Mouse (Mus musculus) intestine, embryonic 14.5 days (tissue): ENCODE data around the gene Pnkd. TPM values are rescaled to one million over a fixed set of nuclear protein-coding genes. Genes with fewer than 3 reads are reported as not detected.
A peak's percentile ranks its signal among the peaks of the same experiment; 100 is the strongest.

Source experiments
- ATAC-seq: fragments of 200-750 bp; cut with Nextera tagmentation; replicated peaks from 2 replicates; pipeline ENCODE4 v1.8.0; 2017; ENCODE audit warnings: low read depth, moderate number of reproducible peaks, moderate TSS enrichment, moderate library complexity; ENCODE audit not compliant: low FRiP score, low TSS enrichment
- DNase-seq: peaks from one replicate; pipeline ENCODE4 v3.0.0-alpha.2; 2018; ENCODE audit warnings: low spot score
- H3K27ac ChIP-seq: fragments of 300-500 bp; sonication (generic); 2 replicates; pipeline ENCODE4 v1.5.1; 2014; ENCODE audit warnings: low read depth, mild to moderate bottlenecking, control low read depth
- H3K27me3 ChIP-seq: fragments of 300-500 bp; sonication (generic); replicated peaks from 2 replicates; pipeline ENCODE4 v1.6.1; 2014; ENCODE audit warnings: low read length, control low read depth; ENCODE audit not compliant: control insufficient read depth, insufficient read depth
- H3K36me3 ChIP-seq: fragments of 300-500 bp; sonication (generic); 2 replicates; pipeline ENCODE4 v1.6.1; 2014; ENCODE audit warnings: low read length, control low read depth; ENCODE audit not compliant: control insufficient read depth, insufficient read depth
- H3K4me1 ChIP-seq: fragments of 300-500 bp; sonication (generic); replicated peaks from 2 replicates; pipeline ENCODE4 v1.6.1; 2014; ENCODE audit warnings: low read length, control low read depth, mixed read lengths; ENCODE audit not compliant: control insufficient read depth, insufficient read depth
- H3K4me2 ChIP-seq: fragments of 300-500 bp; sonication (generic); 2 replicates; pipeline ENCODE4 v1.6.1; 2014; ENCODE audit warnings: low read length
- H3K4me3 ChIP-seq: fragments of 300-500 bp; sonication (generic); 2 replicates; pipeline ENCODE4 v1.5.1; 2014; ENCODE audit warnings: low read depth, low read length, control low read depth, mixed read lengths
- H3K9ac ChIP-seq: fragments of 300-500 bp; sonication (generic); 2 replicates; pipeline ENCODE4 v1.6.1; 2014; ENCODE audit warnings: mild to moderate bottlenecking, low read length
- H3K9me3 ChIP-seq: fragments of 300-500 bp; sonication (generic); 2 replicates; pipeline ENCODE4 v1.6.1; 2016; ENCODE audit warnings: low read length, control low read depth; ENCODE audit not compliant: control insufficient read depth
- whole genome bisulfite sequencing: fragments of 180-500 bp; shearing (Covaris S2); extraction: QIAGEN DNeasy Blood & Tissue Kit; methylation state at CpG from one replicate; pipeline ENCODE4 v1.1.7; 2014; 5-methylcytosine and 5-hydroxymethylcytosine counted together
- polyA plus RNA-seq: library from polyadenylated mRNA; unstranded; fragments of >200 nt; fragmentation: Nextera tagmentation; extraction: Ambion mirVana; gene quantifications from 2 replicates; pipeline ENCODE4 v1.2.1, GENCODE M21; 2014

Gene Pnkd
- polyA plus RNA-seq, 1 experiment from 2014 or later = 142 TPM

- no peak overlapping the region for H3K9ac ChIP-seq
- H3K9me3 ChIP-seq = no peaks in the 10 kb centered on the region
- WGBS = 68% methylated on average over 2 of the region's 2 CpGs
- H3K4me3 ChIP-seq = no peak overlapping the region
- 0 out of 2 replicates have a peak overlapping the region, but pooled peaks have one; percentile 4 for H3K27ac ChIP-seq
- H3K4me1 ChIP-seq = peaks cover 24% of the 10 kb centered on the region
- H3K4me2 ChIP-seq = no peak overlapping the region
- no peak for DNase-seq
- H3K36me3 ChIP-seq = peaks cover 70% of the 10 kb centered on the region
- H3K27me3 ChIP-seq = no peaks in the 10 kb centered on the region
- ATAC-seq = no peak
Measured at GRCm38 (mm10) chr1:74289740-74290139, 5.0 kb downstream of the Pnkd start.

DNA sequence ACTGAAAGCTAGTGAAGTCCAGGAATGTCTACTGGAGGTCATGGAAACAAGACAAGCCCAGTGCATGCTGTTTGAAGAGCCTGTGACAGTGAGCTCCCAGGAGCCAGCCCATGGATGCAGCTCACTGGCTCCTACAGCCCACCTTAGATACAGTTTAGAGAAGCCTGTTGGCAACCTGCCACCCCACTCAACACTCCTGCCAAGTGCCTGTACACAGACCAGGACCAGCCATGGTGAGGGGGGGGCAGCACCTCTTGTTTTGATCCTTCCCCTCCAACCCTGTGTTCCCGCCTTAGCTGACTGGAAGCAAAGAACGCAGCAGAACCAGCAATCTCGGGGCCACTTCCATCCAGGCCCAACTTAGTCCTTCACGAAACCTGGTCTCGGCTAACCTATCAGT is 5.4 kb downstream of the Pnkd start:
- H3K9ac ChIP-seq = no peak overlapping the region
- H3K27me3 ChIP-seq = no peaks in the 10 kb centered on the region
- H3K27ac ChIP-seq = peak overlapping the region; percentile 4; the same call in 1 of the 2 replicates
- peaks cover 70% of the 10 kb centered on the region for H3K36me3 ChIP-seq
- peaks cover 28% of the 10 kb centered on the region for H3K4me1 ChIP-seq
- ATAC-seq (no peak), DNase-seq (peak; percentile 64)
- no peak overlapping the region for H3K4me2 ChIP-seq
- 73% methylated on average over 5 of the region's 5 CpGs for WGBS
- H3K4me3 ChIP-seq = no peak overlapping the region
- no peaks in the 10 kb centered on the region for H3K9me3 ChIP-seq

DNA sequence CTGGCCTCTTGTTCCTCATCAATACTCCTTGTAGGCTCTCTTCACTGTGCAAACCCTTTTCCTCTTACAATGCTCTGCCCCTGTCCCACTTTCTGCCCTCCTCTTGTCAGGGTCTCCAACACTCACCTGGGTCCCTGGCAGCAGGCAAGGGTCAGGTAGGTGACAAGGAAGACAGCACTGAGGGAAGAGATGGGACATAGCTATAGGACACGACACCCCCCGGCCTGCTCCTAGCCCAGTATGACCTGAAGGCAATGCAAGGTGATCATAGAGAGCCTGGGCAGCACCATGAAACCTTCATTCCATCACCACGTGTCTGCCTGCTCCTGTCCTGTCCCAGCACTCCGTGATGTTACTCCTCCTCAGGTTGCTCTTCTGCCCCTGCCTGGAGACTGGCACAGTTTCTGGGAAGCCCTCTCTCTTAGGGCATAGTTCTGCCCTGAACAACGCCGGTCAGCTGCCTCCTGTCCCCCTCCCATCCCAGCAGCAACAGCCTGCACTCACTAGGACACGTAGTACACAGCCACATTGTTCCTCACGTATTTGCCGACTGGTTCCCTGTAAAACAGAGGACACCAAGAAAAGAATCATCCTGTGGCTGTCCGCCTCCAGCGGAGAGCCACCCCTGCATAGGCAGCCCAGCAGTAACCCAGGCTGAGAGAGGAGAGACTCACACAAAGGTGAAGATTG is 7.7 kb downstream of the Pnkd start:
- Histone ChIP-seq H3K9me3 (no peaks in the 10 kb centered on the region), H3K27me3 (no peaks in the 10 kb centered on the region), H3K27ac (no peak overlapping the region), H3K4me1 (peaks cover 42% of the 10 kb centered on the region), H3K4me2 (no peak overlapping the region), H3K9ac (no peak overlapping the region), H3K4me3 (no peak overlapping the region), H3K36me3 (peaks cover 65% of the 10 kb centered on the region)
- no peak for ATAC-seq
- 91% methylated on average over 11 of the region's 11 CpGs for WGBS
- DNase-seq = no peak

- Histone ChIP-seq H3K27ac (0 out of 2 replicates have a peak overlapping the region, but pooled peaks have one; percentile 25), H3K9me3 (no peaks in the 10 kb centered on the region), H3K4me1 (peaks cover 52% of the 10 kb centered on the region), H3K36me3 (peaks cover 58% of the 10 kb centered on the region), H3K27me3 (no peaks in the 10 kb centered on the region), H3K4me2 (no peak overlapping the region), H3K9ac (no peak overlapping the region), H3K4me3 (no peak overlapping the region)
- no peak for DNase-seq
- ATAC-seq = no peak
- whole genome bisulfite sequencing = 78% methylated on average over 8 of the region's 8 CpGs
Measured at GRCm38 (mm10) chr1:74293306-74293960, 8.7 kb downstream of the Pnkd start.

DNA sequence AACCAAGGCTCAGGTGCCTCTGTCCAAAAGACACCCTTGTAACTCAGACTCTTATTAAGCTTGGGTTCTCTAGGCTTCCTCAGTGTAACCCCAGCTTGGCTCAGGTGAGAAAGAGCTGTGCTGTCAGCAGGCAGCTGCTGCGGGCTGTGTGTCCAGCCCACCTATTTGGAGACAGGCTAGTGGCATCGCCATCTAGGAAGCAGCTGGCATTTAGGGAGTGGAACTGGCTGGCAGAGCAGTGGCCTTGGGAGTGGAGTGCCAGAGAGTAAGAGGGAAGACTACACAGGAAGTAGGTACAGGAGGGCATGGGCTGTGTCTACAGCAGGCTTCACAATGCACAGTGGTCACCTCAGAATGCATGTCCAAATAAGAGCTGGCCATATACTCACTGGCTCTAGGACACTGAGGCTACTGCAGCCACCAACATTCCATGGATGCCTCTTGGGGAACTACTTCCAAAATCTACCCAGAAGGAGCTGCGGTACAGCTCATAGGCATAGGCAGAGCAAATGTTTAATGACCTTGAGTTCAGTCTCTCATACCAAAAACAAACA is 9.4 kb downstream of the Pnkd start:
- H3K36me3 ChIP-seq = peaks cover 51% of the 10 kb centered on the region
- H3K4me1 ChIP-seq = peaks cover 59% of the 10 kb centered on the region
- H3K27ac ChIP-seq = peak overlapping the region; percentile 33; the same call in 1 of the 2 replicates
- no peak overlapping the region for H3K9ac ChIP-seq
- H3K4me2 ChIP-seq = no peak overlapping the region
- no peaks in the 10 kb centered on the region for H3K9me3 ChIP-seq
- 88% methylated on average over 3 of the region's 3 CpGs for WGBS
- no peak overlapping the region for H3K4me3 ChIP-seq
- ATAC-seq (no peak), DNase-seq (no peak)
- no peaks in the 10 kb centered on the region for H3K27me3 ChIP-seq

DNA sequence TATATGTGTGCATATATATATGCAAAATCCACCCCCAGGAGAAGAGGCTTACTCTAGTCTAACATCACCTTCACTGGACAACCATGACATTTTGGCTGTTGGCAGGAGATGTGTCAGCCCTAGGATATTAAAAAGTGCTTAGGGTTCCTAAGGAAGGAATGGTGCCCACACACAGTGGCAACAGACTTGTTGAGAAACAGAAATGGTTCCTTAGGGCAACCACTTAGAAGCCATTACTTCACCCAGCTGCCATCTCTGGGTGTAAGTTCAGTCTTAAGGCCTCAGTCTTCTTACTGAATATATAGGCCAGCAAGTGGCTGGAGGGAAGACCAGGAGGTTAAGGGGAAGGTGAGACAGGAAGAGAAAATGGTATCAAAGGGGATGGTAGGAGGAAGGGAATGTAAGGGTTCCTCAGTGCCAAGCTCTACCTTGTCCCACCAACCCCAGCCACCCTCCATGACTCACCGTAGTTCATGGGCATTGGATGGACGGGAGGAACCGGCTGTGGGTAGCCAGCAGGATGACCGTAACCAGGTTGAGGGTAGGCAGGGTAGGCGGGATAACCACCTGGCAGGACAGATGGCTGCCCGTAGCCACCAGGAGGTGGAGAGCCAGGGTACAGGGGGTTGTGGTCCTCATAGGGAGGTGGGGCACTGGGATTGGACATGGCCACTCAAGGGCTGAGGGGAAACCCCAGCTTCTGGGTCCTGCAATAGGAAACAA is 10.2 kb downstream of the Pnkd start:
- no peaks in the 10 kb centered on the region for H3K9me3 ChIP-seq
- DNase-seq (no peak), ATAC-seq (no peak; the same call in 1 of the 2 replicates)
- 93% methylated on average over 6 of the region's 6 CpGs for WGBS
- peaks cover 44% of the 10 kb centered on the region for H3K36me3 ChIP-seq
- H3K4me1 ChIP-seq = peaks cover 65% of the 10 kb centered on the region
- H3K4me2 ChIP-seq = peak overlapping the region; percentile 48
- H3K4me3 ChIP-seq = 0 out of 2 replicates have a peak overlapping the region, but pooled peaks have one; percentile 6
- no peaks in the 10 kb centered on the region for H3K27me3 ChIP-seq
- peak overlapping the region; percentile 96 for H3K27ac ChIP-seq
- H3K9ac ChIP-seq = 0 out of 2 replicates have a peak overlapping the region, but pooled peaks have one; percentile 3

DNA sequence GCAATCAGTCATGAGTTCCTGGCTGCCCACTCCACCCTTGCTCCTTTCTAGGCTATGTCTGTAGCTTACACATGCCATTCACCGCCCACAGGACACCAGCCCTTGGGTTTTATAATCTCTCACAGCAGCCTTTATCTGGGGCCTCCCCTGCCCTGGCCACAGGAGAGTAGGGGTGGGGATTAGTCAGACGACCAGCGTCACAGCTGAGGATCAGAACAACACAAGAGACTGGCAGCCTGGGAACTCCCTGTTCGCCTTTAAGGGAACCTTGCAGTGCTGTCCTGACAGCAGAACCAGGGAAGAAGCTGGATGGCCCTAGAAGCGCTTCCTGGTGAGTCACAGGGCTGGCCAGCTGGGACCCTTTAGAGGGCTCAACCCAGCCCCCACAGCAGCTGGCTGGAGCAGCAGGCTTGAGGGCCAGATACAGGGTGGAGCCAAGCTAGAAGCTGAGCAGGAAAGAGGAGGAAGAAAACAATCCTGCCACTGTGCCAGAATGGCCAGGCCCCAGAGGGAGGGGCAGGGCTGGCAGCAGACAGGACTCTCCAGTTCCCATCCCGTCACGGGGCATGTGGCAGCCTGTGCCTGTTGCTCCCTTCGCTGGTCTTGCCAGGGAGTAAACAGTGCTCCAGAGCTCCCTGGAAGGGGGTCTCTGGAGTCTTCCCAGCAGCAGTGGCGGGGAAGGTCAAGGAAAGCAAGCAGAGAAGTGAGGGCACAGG is 10.9 kb downstream of the Pnkd start:
- DNase-seq (peak; percentile 87), ATAC-seq (peak; percentile 87)
- peak overlapping the region; percentile 48 for H3K4me2 ChIP-seq
- no peaks in the 10 kb centered on the region for H3K27me3 ChIP-seq
- peak overlapping the region; percentile 6; the same call in 1 of the 2 replicates for H3K4me3 ChIP-seq
- H3K9me3 ChIP-seq = no peaks in the 10 kb centered on the region
- H3K9ac ChIP-seq = peak overlapping the region; percentile 30; the same call in 1 of the 2 replicates
- 5% methylated on average over 9 of the region's 9 CpGs for WGBS
- peak overlapping the region; percentile 96 for H3K27ac ChIP-seq
- H3K4me1 ChIP-seq = peaks cover 65% of the 10 kb centered on the region
- peaks cover 37% of the 10 kb centered on the region for H3K36me3 ChIP-seq

- Histone ChIP-seq H3K9ac (no peak overlapping the region), H3K4me3 (no peak overlapping the region), H3K4me2 (peak overlapping the region; percentile 48), H3K27ac (peak overlapping the region; percentile 96), H3K36me3 (peaks cover 30% of the 10 kb centered on the region), H3K9me3 (no peaks in the 10 kb centered on the region), H3K27me3 (no peaks in the 10 kb centered on the region), H3K4me1 (peaks cover 65% of the 10 kb centered on the region)
- DNase-seq = peak; percentile 70
- no peak for ATAC-seq
- 15% methylated on average over 6 of the region's 6 CpGs for WGBS
Measured at GRCm38 (mm10) chr1:74296477-74296876, 11.7 kb downstream of the Pnkd start.
